Comparison of ENCODE assay signal across 8 mouse cellular contexts in the genomic region with DNA sequence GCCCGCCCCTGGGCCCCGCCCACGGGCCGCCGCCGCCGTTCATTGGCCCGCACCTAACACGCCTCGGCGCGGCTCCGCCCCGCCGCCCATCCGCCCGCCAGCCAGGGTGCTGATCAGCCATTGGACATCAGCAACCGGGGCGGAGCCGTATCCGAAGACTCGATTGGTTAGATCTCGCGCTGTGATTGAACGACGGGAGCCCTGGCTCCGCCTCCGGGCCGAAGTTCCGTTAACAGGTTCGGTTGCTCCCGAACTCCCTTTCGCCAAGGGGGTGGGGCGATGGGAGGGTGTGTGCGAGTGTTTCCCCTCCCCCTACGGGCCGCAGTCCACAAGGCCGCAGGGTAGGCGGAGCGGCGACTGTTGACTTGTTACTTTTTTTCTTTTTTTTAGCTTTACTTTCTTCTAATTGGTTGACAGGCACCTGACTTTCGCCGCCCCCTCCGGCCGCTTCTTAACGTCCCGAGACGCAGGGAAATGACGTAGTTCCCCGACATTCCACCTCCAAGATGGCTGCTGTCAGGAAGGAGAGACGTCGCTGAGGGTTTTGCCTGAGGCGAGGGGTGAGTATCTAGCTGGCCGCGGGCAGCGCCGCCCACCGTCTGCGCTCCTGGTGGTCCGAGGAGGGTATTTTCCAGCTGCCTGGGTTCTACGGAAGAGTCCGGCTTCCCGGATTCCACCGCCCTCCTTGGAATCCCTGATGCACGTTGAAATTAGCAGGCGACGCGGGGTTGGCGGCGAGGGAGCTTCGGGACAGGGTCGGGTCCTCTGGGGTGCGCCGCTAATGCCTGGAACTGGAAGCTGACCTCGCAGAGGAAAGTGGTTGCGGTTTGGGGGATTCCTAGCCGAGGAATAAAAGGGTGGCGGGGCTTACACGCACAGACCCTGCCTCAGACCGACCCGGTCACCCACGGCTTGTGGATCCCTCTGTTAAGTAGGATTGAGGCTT. TPM values are rescaled to one million over a fixed set of nuclear protein-coding genes. Genes with fewer than 3 reads are reported as not detected.
DNase-seq lines count a peak whose midpoint lies in the region; ATAC-seq and TF ChIP-seq lines count a peak whose summit lies in the region.

A gene (plus strand): TSS at position 259 of the 946 bp plus-strand sequence.

- peak within 1 kb of the TSS; percentile 91 for H3K27ac ChIP-seq in embryonic facial prominence, embryonic 13.5 days
- peak within 1 kb of the TSS; percentile 96 for H3K27ac ChIP-seq in kidney, adult 2 months (ENCODE audit: insufficient read depth, low read depth, low read length)
- peak within 1 kb of the TSS; percentile 87 for H3K27ac ChIP-seq in limb, embryonic 12.5 days
- peak within 1 kb of the TSS; percentile 82 for H3K27ac ChIP-seq in midbrain, embryonic 15.5 days
- H3K27ac ChIP-seq in spleen, adult 2 months (ENCODE audit: insufficient read depth, low read length): peak within 1 kb of the TSS; percentile 95

- no peak for TF ChIP-seq CTCF in kidney, adult 2 months (conservative IDR thresholded peaks at IDR 0.05; ENCODE audit: insufficient read depth, insufficient read length, low read depth, low read length)
- no peak for TF ChIP-seq CTCF in spleen, adult 2 months (IDR thresholded peaks at IDR 0.05; ENCODE audit: extremely low read depth, insufficient read depth, insufficient read length, insufficient replicate concordance)

- peak within 1 kb of the TSS; percentile 81 for H3K4me2 ChIP-seq in embryonic facial prominence, embryonic 13.5 days
- peak within 1 kb of the TSS; percentile 85 for H3K4me2 ChIP-seq in limb, embryonic 12.5 days
- H3K4me2 ChIP-seq in midbrain, embryonic 15.5 days: peak within 1 kb of the TSS; percentile 87

- peak; percentile 99 for DNase-seq in 3134 (ENCODE audit: extremely low read depth, insufficient read length, low spot score)
- DNase-seq in adrenal gland, postnatal 36 days: peak; percentile 99 to 100
- peak; percentile 99 to 100 for DNase-seq in heart, adult 18-20 months
- DNase-seq in kidney, adult 2 months: peak; percentile 100
- peak; percentile 97 to 98 for DNase-seq in spleen, adult 2 months (ENCODE audit: low read depth in 1 of 2, low spot score in 2 of 2)

- peak; percentile 98 for ATAC-seq in embryonic facial prominence, embryonic 13.5 days (ENCODE audit: insufficient number of reproducible peaks, insufficient read depth, low FRiP score, low TSS enrichment, low read depth)
- ATAC-seq in limb, embryonic 12.5 days (ENCODE audit: insufficient number of reproducible peaks, insufficient read depth, low FRiP score, low TSS enrichment, low read depth): peak; percentile 97
- ATAC-seq in midbrain, embryonic 15.5 days (replicated peaks): peak; percentile 98

- peaks cover 27% of the 10 kb centered on the region for H3K4me1 ChIP-seq in embryonic facial prominence, embryonic 13.5 days
- H3K4me1 ChIP-seq in kidney, adult 2 months (ENCODE audit: control insufficient read depth, insufficient read depth, low read length): peaks cover 16% of the 10 kb centered on the region
- H3K4me1 ChIP-seq in limb, embryonic 12.5 days (replicated peaks): peaks cover 38% of the 10 kb centered on the region
- H3K4me1 ChIP-seq in midbrain, embryonic 15.5 days: peaks cover 34% of the 10 kb centered on the region
- H3K4me1 ChIP-seq in spleen, adult 2 months (ENCODE audit: control insufficient read depth, insufficient read depth, insufficient read length): peaks cover 5% of the 10 kb centered on the region

- no peaks in the 10 kb centered on the region for H3K9me3 ChIP-seq in embryonic facial prominence, embryonic 13.5 days
- H3K9me3 ChIP-seq in limb, embryonic 12.5 days: no peaks in the 10 kb centered on the region
- no peaks in the 10 kb centered on the region for H3K9me3 ChIP-seq in midbrain, embryonic 15.5 days

- H3K4me3 ChIP-seq in embryonic facial prominence, embryonic 13.5 days: peak within 1 kb of the TSS; percentile 100
- peak within 1 kb of the TSS; percentile 94 for H3K4me3 ChIP-seq in kidney, adult 2 months (ENCODE audit: insufficient read depth, low read depth, low read length)
- H3K4me3 ChIP-seq in limb, embryonic 12.5 days (replicated peaks): peak within 1 kb of the TSS; percentile 97
- H3K4me3 ChIP-seq in midbrain, embryonic 15.5 days: peak within 1 kb of the TSS; percentile 99
- H3K4me3 ChIP-seq in spleen, adult 2 months (ENCODE audit: extremely low read depth, insufficient read depth, insufficient read length): peak within 1 kb of the TSS; percentile 100

- peaks cover 18% of the 10 kb centered on the region for H3K36me3 ChIP-seq in embryonic facial prominence, embryonic 13.5 days
- H3K36me3 ChIP-seq in kidney, adult 2 months (ENCODE audit: control insufficient read depth, insufficient read depth, low read length): no peaks in the 10 kb centered on the region
- peaks cover 28% of the 10 kb centered on the region for H3K36me3 ChIP-seq in limb, embryonic 12.5 days
- no peaks in the 10 kb centered on the region; the same call in 1 of the 2 replicates for H3K36me3 ChIP-seq in midbrain, embryonic 15.5 days (replicated peaks)
- H3K36me3 ChIP-seq in spleen, adult 2 months (ENCODE audit: control insufficient read depth, insufficient read depth, low read length): peaks cover 5% of the 10 kb centered on the region; the same call in 1 of the 2 replicates

- peak; percentile 75 for TF ChIP-seq POLR2A in kidney, adult 2 months (IDR thresholded peaks at IDR 0.05; ENCODE audit: low read depth, low read length)
- peak; percentile 85 for TF ChIP-seq POLR2A in spleen, adult 2 months (IDR thresholded peaks at IDR 0.05; ENCODE audit: low read depth, low read length)

- peak within 1 kb of the TSS; percentile 97 for H3K9ac ChIP-seq in embryonic facial prominence, embryonic 13.5 days
- peak within 1 kb of the TSS; percentile 94 for H3K9ac ChIP-seq in limb, embryonic 12.5 days (replicated peaks)
- peak within 1 kb of the TSS; percentile 86 for H3K9ac ChIP-seq in midbrain, embryonic 15.5 days

- under 1% methylated on average over 79 of the region's 82 CpGs for WGBS in embryonic facial prominence, embryonic 13.5 days
- under 1% methylated on average over 78 of the region's 82 CpGs for WGBS in kidney, adult 2 months
- under 1% methylated on average over 82 of the region's 82 CpGs for WGBS in limb, embryonic 12.5 days
- under 1% methylated on average over 77 of the region's 82 CpGs for WGBS in midbrain, embryonic 15.5 days
- under 1% methylated on average over 77 of the region's 82 CpGs for WGBS in spleen, adult 2 months

- no peaks in the 10 kb centered on the region for H3K27me3 ChIP-seq in embryonic facial prominence, embryonic 13.5 days
- no peaks in the 10 kb centered on the region for H3K27me3 ChIP-seq in kidney, adult 2 months (replicated peaks; ENCODE audit: control insufficient read depth, insufficient read depth, low read length)
- H3K27me3 ChIP-seq in limb, embryonic 12.5 days: no peaks in the 10 kb centered on the region
- no peaks in the 10 kb centered on the region for H3K27me3 ChIP-seq in midbrain, embryonic 15.5 days (replicated peaks)
- H3K27me3 ChIP-seq in spleen, adult 2 months (ENCODE audit: control insufficient read depth, insufficient read depth, low read length): no peaks in the 10 kb centered on the region

RNA-seq across cellular contexts. Expression of the gene that starts here (rescaled TPM):
- 10 to 100 TPM; 26.6 to 32.9 TPM for total RNA-seq in adrenal gland, postnatal 36 days (2021)
- polyA plus RNA-seq in embryonic facial prominence, embryonic 13.5 days (2015; fragmentation: Nextera tagmentation; extraction: Ambion mirVana): 4.4 and 4.8 TPM in 2 replicates
- 10 to 100 TPM; 25.6 to 30.2 TPM for total RNA-seq in heart, adult 18-20 months (2021)
- 11.4 and 12.6 TPM in 2 replicates for polyA plus RNA-seq in kidney, adult 2 months (2012; rRNA removed)
- 3.3 and 3.9 TPM in 2 replicates for polyA plus RNA-seq in limb, embryonic 12.5 days (2016; fragmentation: Nextera tagmentation; extraction: Ambion mirVana)
- polyA plus RNA-seq in midbrain, embryonic 15.5 days (2015; fragmentation: Nextera tagmentation; extraction: Ambion mirVana): 2.4 and 3.7 TPM in 2 replicates
- 15.0 and 15.5 TPM in 2 replicates for polyA plus RNA-seq in spleen, adult 2 months (2012; rRNA removed)

Comparison
In these comparisons a context has a peak if more than half of its experiments do, and no peak if none do; other contexts are left out.
1. Peak in every context shown above with its lines: DNase-seq, ATAC-seq, H3K4me3 ChIP-seq and H3K27ac ChIP-seq.